Mouse (Mus musculus): ENCODE results near the gene Pkp3.

Gene Pkp3

DNA sequence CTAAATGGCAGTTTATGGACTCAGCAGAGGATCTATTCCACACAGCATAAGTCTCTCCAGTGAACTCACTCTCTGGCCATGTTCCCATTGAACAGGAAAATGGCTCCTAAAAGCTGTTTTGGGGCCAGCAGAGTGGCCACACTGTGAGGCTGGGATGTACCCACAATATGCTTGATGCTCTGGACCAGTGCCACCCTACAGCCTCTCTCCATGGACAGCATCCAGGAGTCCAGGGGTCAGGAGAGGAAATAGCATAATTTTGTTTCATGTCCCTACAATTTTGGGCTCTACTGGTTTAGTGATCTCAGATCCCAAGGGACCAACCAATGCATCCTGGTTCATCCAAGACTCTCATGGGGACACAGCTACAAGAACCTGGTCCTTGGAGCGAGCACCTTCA lies 20.5 kb upstream of the Pkp3 start:
- DNase-seq (ENCODE audit: low spot score) = no peak

DNA sequence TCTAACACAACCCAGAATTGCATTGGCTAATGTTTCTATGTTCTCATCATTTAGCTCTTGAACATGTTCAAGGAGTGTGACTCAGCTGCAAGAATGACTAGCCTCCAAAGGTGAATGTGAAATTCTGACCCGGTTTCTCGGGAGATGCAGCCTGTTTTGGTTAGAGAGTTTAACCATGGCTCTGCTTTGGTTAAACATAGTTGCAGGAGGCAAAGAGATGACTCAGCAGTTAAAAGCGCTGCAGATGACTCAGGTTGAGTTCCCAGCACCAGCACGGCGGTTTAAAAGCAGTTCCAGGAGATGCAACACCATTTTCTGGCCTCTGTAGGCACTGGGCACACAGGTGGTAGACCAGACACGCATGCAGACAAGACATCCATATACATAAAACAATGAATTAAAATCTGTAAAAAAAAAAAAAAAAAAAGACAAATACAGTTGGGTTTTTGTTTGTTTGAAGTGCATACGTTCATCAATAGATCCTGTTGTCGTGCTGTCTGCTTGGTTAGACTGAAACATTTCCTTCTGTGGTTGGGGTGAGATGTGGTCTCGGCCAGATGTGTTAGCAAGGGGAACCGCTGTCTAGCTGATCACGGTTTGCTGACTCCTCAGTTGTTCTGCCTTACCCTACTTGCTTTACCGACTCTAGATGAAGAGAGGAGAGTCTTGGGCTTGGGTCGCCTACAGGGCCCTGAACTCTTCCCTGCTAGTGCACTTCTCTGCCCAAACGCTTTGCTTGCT lies 19.2 kb upstream of the Pkp3 start:
- DNase-seq (ENCODE audit: low spot score) = no peak

DNA sequence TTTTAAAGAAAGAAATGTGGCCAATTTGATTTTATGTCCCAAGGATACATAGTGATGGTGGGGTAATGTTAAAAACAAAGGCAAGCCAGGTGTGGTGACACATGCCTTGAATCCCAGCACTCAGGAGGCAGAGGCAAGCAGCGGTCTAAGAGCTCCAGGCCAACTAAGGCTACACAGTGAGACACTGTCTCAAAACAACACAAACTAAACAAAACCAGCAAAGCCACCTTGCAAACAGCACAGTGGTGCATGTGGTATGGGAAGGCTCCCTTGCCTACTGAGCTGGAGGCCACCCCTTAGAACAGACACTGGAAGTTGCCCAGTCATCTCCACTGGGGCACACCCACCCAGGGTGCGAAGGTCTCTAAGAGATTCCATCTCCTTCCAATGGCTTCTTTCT lies 18.1 kb upstream of the Pkp3 start:
- no peak for DNase-seq (ENCODE audit: low spot score)

DNA sequence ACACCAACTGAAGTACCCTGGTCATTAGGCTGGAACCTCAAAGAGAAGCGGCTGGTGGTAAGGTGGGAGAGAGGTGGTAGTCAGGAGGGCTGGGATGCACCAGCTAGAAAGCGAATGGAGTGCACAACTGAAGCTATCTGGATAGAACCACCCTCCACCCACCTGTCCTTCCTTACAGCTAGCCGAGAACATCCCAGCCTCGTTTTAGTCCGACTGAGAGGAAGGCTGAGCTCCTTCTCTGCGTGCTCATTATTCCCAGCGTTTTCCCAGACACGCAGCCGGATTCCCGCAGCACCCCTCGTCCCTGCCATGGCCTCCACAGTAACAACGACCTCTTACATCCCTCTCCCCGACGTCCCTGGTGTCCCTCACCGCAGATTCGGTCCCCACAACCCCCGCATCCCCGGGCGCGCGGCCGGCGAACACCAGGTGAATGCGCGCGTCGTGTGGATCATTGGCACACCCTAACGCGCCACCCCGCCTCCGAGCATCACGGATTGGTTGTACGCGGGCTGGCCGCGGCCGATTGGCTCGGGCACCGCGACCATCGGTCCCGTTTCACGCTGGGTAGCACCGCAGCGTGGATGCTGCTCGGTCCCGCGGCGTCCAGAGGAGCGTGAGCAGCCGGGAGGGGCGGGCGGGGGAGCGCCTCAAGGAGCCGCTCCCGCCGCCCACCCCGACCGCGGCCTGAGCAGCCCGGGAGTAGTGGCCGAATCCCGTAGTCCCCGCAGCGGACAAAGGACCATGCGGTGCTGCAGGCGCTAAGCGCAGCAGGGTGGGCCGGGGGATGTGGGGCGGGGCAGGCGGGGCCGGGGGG lies 17.4 kb upstream of the Pkp3 start, which contains the start of gene B4galnt4:
Gene B4galnt4 (plus strand): TSS at position 679 of the 817 bp plus-strand sequence.
- peak; percentile 70 for DNase-seq (ENCODE audit: low spot score)

DNA sequence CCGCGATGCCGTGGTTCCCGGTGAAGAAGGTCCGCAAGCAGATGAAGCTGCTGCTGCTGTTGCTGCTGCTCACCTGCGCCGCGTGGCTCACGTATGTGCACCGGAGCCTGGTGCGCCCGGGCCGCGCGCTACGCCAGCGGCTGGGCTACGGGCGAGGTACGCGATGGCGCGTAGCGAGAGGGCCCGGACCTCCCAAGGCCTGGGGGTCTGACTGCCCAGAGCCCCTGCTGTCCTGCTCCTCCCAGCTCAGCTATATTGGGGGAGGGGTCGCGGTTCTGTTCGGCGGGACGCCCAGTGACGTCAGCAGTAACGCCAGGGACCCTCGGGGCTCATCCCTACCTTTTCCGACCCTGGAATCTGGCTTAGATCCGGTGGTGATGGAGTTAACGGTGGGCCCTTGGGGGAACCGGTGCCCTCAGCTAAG lies 16.7 kb upstream of the Pkp3 start:
- DNase-seq (ENCODE audit: low spot score) = no peak

DNA sequence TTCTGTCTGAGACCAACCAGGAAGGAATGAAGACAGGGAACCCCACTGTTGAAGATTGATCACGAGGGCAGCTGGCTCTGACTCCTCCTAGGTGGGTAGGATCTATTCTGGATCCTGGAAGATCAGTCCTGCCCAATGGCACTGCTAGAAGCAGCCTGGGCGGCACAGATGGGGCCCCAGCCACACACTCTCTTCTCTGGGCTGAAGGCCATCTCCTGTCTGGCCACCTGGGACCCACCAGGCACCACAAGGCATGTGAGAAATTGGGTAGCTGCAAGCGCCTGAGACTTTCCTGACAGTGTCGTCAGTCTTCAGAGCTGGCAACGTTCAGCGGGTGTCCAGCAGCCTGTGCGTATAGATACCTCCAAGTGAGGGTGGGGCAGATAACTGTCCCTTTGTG lies 15.5 kb upstream of the Pkp3 start:
- DNase-seq (ENCODE audit: low spot score) = no peak

DNA sequence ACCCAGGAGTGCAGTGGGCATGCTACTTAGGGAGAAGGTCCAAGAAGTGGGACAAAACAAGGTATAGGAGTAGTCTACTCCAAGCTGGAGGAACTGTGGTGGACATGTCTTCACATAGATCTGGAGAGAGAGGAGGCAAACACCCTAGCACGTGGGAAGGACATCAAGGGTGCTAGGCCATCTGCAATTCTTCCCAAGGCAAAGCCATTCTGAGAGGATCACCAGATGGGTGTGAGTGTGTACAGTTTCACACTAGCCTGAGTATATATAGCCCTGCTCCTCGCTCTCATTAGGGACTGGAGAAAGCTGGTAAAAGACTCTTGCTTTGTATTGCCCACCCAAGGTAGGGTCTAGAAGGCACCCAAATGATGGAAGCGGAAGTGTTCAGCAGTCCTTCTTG lies 14.7 kb upstream of the Pkp3 start:
- DNase-seq (ENCODE audit: low spot score) = no peak

DNA sequence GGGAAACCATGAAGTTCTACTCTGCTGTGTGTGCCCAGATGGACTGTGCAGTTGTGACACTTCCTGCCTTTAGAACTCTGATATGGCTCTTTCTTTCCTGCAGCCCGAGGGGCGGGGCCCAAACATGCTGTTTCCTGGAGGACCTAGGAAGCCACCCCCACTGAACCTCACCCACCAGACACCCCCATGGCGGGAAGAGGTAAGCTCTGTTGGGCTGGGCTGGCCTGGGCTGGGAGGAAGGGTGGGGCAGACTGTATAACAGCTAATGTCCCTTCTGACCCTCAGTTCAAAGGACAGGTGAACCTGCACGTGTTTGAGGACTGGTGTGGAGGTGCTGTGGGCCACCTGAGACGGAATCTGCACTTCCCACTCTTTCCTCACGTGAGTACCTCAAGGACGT lies 13.8 kb upstream of the Pkp3 start:
- DNase-seq (ENCODE audit: low spot score) = peak; percentile 59

DNA sequence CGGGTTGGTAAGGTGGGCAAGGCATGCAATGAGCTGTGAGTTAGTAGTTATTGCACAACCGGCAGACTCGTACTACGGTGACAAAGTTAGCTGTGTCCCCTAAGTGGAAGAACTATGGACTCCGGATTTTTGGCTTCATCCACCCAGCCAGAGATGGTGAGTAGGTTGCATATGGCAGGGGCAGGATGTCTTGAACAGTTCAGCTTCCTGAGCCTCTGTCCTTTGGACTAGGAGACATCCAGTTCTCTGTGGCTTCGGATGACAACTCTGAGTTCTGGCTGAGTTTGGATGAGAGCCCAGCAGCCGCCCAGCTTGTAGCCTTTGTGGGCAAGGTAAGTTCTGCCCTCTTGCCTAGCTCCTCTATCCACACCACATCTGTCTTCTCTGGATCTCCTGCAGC lies 13.4 kb upstream of the Pkp3 start:
- DNase-seq (ENCODE audit: low spot score) = no peak

DNA sequence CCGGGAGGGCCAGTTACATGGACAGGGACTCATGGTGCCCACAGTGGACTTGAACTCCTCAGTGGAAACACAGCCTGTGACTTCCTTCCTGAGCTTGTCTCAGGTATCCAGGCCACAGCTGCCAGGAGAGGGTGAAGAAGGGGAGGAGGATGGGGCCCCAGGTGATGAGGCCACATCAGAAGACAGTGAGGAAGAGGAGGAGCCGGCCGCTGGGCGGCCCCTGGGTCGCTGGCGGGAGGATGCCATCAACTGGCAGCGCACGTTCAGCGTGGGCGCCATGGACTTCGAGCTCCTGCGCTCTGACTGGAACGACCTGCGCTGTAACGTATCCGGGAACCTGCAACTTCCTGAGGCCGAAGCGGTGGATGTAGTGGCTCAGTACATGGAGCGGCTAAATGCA lies 9.7 kb upstream of the Pkp3 start:
- DNase-seq (ENCODE audit: low spot score) = no peak

DNA sequence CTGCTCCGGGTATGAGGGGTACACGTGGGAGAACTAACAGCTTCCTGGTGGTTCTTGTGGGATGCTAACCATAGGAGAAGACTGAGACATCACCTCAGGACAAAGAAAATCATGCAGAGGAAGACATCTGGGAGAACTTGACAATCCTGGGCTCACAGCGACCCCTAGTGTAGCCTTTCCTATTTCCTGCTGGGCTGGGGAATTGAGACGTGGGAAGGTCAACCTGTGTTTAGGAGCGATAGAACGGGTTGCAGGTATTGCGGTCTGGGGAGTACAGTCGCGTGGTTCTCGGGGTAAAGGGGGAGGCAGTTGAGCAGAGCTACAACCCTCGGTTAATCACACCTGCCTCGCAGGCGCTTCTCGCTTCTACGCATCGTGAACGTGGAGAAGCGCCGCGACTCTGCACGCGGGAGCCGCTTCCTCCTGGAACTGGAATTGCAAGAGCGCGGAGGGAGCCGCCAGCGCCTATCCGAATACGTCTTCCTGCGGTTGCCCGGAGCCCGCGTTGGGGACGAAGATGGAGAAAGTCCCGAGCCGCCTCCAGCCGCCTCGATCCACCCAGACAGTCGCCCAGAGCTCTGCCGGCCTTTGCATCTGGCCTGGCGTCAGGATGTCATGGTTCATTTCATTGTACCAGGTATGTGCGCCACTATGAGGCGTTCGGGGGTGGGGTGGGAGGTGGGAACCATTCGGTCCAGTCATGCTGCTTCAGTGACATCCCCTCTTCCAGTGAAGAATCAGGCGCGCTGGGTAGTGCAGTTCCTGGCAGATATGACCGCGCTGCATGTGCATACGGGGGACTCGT lies 7.8 kb upstream of the Pkp3 start:
- DNase-seq (ENCODE audit: low spot score) = peak; percentile 70

DNA sequence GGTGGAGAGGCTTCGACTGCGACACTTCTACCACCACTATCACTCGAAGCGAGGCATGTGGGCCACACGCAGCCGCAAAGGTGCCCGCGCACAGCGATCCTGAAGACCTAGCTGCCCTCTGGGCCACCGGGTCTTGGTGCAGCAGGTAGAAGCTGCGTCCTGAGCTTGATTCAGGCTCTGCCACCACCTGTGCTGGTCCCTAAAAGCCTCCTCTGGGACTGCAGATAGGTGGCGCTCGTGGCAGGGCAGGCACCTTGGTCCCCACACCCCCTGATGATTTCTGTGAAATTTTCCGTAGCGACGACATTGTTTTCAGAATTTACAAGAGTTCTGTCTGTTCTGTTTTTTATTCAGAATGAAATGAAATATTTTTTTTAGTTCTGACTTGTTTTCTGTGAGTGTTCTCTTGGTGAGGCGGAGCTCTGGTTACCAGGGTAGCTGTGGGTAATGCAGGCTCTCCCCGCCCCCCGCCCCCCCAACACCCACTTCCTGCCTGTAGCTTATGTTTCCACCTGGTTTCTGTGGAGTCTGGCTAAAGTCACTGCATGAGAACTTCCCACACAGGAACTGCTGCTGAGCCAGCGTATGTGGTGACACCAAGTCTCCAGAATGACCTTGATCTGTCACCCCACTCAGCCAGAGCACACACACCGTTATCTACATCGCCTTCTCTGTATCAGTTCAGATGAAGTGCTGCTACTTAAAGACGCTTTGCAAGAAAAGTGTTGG lies 5.8 kb upstream of the Pkp3 start:
- DNase-seq (ENCODE audit: low spot score) = no peak

DNA sequence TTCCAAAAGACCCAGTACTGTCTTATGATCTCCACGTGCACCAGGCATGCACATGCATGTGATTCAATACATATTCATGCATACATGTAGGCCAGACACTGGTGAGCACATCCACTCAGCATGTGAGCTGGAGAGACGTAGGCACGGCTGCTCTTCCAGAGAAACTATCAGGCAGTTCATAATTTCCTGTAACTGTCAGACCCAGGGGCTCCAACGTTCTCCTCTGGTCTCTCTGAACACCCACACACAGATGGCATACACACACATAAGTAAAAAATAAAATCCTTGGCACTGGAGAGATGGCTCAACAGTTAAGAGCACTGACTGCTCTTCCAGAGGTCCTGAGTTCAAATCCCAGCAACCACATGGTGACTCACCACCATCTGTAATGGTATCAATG lies 4.2 kb upstream of the Pkp3 start:
- no peak for DNase-seq (ENCODE audit: low spot score)

DNA sequence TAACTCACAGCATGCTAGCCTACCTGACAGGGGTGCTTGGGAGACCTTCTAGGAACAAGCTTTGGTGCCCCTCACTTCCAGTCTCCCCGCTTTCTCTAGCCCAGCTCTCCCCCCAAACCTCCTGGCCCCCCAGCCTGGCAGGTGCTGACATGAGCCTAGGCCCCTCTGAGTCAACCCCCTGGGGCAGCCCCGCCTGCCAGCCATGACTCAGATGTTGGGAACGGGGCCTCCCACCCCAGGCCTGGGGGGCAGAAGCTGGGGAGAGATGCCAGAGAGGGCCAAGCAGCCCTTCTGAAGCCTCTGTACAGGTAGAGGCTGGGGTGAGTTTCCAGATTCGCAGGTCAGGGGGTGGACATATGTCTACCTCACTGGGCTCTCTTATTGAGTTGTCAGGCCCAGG lies 858 bp downstream of the Pkp3 start:
- no peak for DNase-seq (ENCODE audit: low spot score)

DNA sequence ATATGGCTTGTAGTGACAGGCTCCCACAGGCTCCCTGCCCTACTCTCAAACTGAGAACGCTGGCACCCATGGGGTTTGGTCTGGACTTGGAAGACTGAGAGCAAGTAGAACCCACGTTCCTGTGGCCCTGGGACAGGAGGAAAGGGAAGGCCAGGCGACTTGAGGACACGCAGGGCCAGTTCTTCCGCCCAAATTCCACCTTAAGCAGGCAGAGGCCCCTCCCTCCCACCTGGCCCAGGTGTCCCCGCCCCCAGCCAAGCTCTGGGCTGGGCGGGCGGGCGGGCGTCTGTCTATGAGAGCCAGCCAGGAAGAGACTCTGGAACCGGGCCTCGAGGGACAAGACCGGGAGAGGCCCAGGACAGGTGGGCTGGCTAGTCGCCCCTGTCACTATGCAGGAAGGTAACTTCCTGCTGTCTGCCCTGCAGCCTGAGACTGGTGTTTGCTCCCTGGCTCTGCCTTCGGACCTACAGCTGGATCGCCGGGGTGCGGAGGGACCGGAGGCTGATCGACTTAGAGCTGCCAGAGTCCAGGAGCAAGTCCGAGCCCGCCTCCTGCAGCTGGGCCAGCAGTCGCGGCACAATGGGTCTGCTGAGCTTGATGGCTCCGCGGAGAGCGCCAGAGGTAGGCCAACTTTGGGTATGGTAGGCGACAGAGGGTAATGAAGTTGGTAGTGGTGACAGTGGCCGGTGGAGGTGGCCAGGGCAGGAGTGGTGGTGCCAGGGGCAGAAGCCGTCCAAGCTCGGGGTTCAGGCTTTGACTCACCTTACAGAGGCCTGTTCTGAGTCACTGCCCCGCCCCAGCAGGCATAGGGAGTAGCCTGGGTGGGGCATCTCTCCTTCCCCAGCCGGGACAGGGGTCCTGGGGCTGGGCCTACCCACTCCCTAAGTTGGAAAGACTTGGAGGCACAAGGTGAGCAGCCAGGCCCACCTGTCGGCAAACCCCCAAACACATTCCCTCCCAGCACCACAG lies 1.7 kb downstream of the Pkp3 start:
- peak; percentile 79 for DNase-seq (ENCODE audit: low spot score)

DNA sequence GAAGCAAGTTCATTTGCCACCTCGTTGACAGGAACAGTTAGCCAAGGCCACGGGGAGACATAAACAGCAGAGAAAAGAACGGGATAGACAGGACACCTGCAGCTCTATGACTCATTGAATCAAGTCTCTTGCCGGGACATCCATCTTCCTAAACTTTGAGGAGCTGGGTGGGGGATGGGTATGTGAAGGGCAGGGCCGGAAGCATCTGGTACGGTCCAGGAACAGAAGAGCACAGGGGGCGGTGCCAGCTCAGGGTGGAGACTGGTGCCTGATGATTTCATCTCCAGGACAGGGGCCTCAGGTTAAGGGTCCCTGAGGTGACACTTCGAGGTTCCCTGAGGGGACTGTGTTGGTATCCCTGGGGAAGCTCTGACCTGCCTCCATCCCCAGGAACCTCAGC lies 9.9 kb downstream of the Pkp3 start:
- DNase-seq (ENCODE audit: low spot score) = no peak

DNA sequence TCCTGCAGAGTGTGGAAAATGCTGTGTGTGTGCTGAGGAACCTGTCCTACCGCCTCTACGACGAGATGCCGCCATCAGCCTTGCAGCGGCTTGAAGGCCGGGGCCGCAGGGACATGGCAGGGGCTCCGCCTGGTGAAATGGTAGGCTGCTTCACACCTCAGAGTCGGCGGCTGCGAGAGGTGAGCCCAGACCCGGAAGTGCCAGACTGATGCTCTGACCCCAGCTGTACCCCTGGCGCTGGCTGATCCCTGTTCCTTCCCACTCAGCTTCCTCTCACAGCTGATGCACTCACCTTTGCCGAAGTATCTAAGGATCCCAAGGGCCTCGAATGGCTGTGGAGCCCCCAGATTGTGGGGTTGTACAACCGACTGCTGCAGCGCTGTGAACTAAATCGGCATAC lies 10.5 kb downstream of the Pkp3 start:
- no peak for DNase-seq (ENCODE audit: low spot score)

DNA sequence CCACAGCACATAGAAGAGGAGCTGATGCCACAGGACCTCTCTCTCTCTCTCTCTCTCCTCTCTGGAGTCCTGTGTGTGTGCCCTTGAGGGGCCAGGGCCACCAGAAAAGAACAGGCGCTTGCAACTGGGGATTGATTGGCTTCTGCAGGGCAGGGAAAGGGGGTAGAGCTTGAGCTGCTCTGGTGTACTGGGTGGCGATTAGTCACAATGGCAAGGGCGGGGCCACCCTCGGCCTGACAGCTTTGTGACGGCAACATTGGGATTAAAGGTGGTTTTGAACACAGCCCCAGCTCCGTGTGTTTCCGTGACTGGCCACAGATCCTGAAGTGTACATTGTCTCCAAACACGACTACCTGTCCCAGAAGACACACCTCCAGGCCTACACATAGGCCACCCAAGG lies 12.2 kb downstream of the Pkp3 start:
- no peak for DNase-seq (ENCODE audit: low spot score)

DNA sequence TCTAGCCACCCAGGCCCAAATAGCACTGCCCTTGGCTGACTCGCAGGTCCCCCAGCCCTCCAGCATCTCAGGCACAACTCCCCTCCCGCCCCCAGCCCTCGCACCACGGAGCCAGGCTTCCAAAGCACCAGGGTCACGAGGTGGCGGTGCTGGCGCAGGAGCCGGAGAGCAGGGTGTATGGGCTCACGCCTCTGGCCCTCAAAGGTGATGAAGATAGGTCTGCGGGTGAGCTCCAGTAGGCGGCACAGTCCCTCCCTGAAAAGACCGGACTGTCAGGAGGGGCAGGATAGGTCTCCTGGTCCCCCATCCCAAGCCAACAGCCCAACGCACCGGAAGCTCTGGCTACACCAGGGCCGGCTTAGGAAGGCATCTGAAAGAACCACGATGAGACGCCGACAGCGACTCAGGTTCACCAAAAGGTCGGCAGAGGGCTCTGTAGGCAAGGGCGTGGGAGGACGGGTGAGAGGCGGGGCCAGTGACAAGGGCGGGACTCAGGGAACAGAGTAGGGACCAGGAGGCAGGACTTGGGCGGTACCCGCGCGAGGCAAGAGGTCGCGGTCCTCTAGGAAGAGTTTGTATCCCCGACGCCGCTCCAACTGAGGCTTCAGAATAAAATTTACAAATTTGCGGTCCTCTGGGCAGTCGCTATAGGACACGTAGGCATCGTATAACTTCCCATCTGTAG lies 14.2 kb downstream of the Pkp3 start:
- DNase-seq (ENCODE audit: low spot score) = peak; percentile 92

DNA sequence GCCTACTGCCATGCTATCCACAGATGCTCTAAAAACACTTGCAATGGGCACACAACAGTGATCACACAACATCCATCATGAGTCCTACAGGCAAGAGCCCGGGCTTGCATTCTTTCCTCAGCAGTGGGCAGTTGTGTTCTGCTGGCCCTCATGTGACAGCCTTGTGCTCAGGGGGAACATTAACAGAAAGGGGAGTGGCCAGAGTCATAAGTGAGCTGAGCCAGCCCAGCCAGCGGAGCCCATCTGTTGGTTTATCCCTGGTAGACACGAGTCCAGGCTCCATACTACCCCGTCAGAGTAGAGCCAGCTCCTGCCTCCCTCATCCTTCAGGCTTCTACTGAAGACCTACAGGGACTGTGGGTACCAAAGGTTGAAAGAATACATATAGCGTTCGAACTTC lies 15.9 kb downstream of the Pkp3 start:
- peak; percentile 86 for DNase-seq (ENCODE audit: low spot score)
